Mouse (Mus musculus): Measurements from ENCODE around the gene Nppa.

Nppa gene

DNA sequence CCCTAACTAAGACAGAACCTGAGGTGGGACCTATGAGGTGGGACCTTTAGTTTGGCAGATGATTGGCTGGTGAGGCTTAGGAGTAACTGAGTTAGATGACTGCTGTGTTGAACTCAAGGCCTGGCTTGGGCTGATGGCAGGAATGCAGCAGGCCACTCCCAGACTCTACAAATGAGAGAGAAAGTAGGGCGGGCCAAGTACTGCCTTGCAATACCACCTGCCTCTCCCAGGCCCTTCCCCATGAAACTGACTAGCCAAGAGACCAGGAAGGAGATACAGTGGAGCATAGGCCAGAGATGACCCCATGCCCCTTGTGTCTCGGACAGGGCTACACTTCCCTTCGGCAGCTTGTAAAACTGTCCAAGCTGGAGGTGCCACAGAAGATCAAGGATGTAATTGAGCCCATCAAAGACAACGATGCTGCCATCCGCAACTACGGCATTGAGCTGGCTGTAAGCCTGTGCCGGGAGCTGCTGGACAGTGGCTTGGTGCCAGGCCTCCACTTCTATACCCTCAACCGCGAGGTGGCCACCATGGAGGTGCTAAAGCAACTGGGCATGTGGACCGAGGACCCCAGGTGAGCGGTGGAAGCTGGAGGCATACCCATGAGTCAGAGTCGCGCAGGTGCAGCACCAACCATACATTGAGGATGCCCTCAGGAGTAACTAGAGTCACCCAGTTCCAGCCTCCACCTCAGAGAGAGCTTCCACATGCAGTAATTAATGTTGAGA lies 50.7 kb downstream of the Nppa start:
- DNase-seq (ENCODE audit: low spot score in 2 of 2), result no peak
